Mouse (Mus musculus) megakaryocyte, embryonic 14.5 days (primary cell): Measurements from ENCODE around the gene Gfer. TPM values are rescaled to one million over a fixed set of nuclear protein-coding genes. Genes with fewer than 3 reads are reported as not detected.
A peak's percentile ranks its signal among the peaks of the same experiment; 100 is the strongest.

Source experiments
- H3K27me3 ChIP-seq: replicated peaks from 2 replicates; pipeline ENCODE3; 2012; ENCODE audit warnings: inconsistent platforms
- H3K36me3 ChIP-seq: replicated peaks from 2 replicates; pipeline ENCODE3; 2012; ENCODE audit warnings: low read length, inconsistent platforms, mixed read lengths
- H3K4me1 ChIP-seq: 2 replicates; pipeline ENCODE4 v1.6.1; 2012; ENCODE audit warnings: inconsistent platforms
- H3K4me3 ChIP-seq: replicated peaks from 2 replicates; pipeline ENCODE3; 2012; ENCODE audit warnings: moderate library complexity, mild to moderate bottlenecking, inconsistent platforms
- H3K9me3 ChIP-seq: 2 replicates; pipeline ENCODE4 v1.6.1; 2012; ENCODE audit warnings: inconsistent platforms
- FLI1 ChIP-seq: IDR thresholded peaks from 2 replicates; pipeline ENCODE4 v1.6.1; 2012; ENCODE audit warnings: low read length, inconsistent platforms, mixed read lengths
- GATA1 ChIP-seq: IDR thresholded peaks from 3 replicates; pipeline ENCODE4 v1.6.1; 2012; ENCODE audit warnings: mixed read lengths, low read length, inconsistent platforms, borderline replicate concordance
- polyA plus RNA-seq: library from polyadenylated mRNA; stranded (reverse); fragments of >175 nt; gene quantifications from 2 replicates; pipeline ENCODE4 v1.2.3, GENCODE M21; 2012; ENCODE audit warnings: low replicate concordance; ENCODE audit not compliant: insufficient read depth

Gfer gene
- polyA plus RNA-seq, 1 experiment: 47.3 TPM

GRCm38 (mm10) chr17:24708646-24709045 lies 12.7 kb upstream of the Gfer start:
- Histone ChIP-seq H3K36me3 (peaks cover 21% of the 10 kb centered on the region), H3K4me3 (peak overlapping the region; percentile 73), H3K4me1 (peaks cover 26% of the 10 kb centered on the region), H3K9me3 (no peaks in the 10 kb centered on the region), H3K27me3 (no peaks in the 10 kb centered on the region)
- no peak for TF ChIP-seq GATA1
- TF ChIP-seq FLI1: no peak

GRCm38 (mm10) chr17:24707801-24708425 lies 12.0 kb upstream of the Gfer start:
- TF ChIP-seq GATA1: no peak
- TF ChIP-seq FLI1: no peak
- Histone ChIP-seq H3K36me3 (peaks cover 23% of the 10 kb centered on the region), H3K27me3 (no peaks in the 10 kb centered on the region), H3K9me3 (no peaks in the 10 kb centered on the region), H3K4me1 (peaks cover 26% of the 10 kb centered on the region), H3K4me3 (peak overlapping the region; percentile 97)

- TF ChIP-seq GATA1: no peak
- TF ChIP-seq FLI1: no peak
- Histone ChIP-seq H3K4me1 (peaks cover 26% of the 10 kb centered on the region), H3K27me3 (no peaks in the 10 kb centered on the region), H3K36me3 (peaks cover 29% of the 10 kb centered on the region), H3K9me3 (no peaks in the 10 kb centered on the region), H3K4me3 (peak within 1 kb of the TSS; percentile 97)
These were observed 11.2 kb upstream of the Gfer start, which contains the start of gene Tbl3 for GRCm38 (mm10) chr17:24706982-24707800. Gene Tbl3 (minus strand): TSS chr17:24707660.

GRCm38 (mm10) chr17:24705821-24706220 lies 9.9 kb upstream of the Gfer start:
- Histone ChIP-seq H3K4me3 (no peak overlapping the region), H3K36me3 (peaks cover 43% of the 10 kb centered on the region), H3K27me3 (no peaks in the 10 kb centered on the region), H3K9me3 (no peaks in the 10 kb centered on the region), H3K4me1 (peaks cover 26% of the 10 kb centered on the region)
- TF ChIP-seq GATA1: no peak
- no peak for TF ChIP-seq FLI1

DNA sequence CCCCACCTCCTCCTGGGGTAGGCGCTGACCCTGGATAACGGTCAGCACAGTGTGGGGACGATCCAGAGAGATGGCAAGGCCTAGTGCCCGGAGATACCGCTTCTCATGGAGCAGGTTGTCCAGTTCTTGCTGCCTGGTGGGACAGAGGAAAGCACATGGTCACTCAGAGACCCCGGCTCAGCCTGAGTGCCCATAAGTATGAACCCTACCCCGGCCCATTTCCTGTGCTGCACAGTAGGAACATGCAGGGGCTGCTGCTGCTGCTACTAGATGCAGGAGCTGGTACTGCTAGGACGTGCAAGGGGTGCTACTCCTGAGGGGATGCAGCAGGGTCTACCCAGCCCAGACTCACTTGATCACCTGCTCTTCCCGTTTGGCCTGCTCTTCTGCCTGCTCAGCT lies 5.3 kb upstream of the Gfer start:
- TF ChIP-seq FLI1: no peak
- TF ChIP-seq GATA1: no peak
- no peaks in the 10 kb centered on the region for H3K9me3 ChIP-seq
- no peak overlapping the region for H3K4me3 ChIP-seq
- peaks cover 63% of the 10 kb centered on the region for H3K36me3 ChIP-seq
- H3K4me1 ChIP-seq: peaks cover 39% of the 10 kb centered on the region
- no peaks in the 10 kb centered on the region for H3K27me3 ChIP-seq

DNA sequence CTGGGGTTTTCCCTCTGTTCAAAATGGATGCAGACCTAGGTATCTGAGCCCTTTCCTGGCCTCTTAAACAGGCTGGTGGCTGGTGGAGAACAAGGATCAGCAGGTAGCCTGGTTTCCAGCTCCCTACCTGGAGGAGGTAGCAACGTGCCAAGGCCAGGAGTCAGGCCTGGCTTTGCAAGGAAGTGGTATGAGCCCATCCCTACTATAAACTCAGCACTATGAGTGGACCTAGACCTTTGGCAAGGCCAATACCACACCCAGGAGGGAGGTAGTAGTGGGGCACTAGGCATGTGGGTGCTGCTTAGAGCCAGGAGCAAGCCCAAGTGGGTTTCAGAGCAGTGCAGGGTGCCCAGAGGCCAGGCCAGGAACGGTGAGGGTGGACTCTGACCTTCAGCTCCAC lies 3.5 kb upstream of the Gfer start:
- no peak overlapping the region for H3K4me3 ChIP-seq
- H3K9me3 ChIP-seq: no peaks in the 10 kb centered on the region
- peaks cover 35% of the 10 kb centered on the region for H3K4me1 ChIP-seq
- H3K27me3 ChIP-seq: no peaks in the 10 kb centered on the region
- TF ChIP-seq GATA1 (no peak), FLI1 (no peak)
- H3K36me3 ChIP-seq: peaks cover 52% of the 10 kb centered on the region

DNA sequence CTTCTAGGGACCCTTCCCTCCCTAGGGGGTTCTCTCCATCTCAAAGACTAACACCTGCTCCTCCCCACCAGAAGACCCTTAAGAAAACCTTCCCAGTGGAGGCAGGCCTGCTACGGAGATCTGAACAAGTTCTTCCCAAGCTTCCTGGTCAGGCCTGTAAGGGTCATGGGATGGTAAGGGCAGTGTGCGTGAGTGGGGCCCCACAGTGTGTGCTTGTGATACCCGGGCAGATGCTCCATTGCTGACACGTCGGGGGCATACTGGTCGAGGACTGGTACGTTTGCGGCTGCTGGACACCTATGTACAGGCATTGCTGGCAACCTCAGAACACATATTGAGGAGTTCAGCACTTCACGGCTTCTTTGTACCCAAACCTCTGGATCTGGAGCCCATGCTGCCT lies 2.8 kb upstream of the Gfer start:
- peaks cover 49% of the 10 kb centered on the region for H3K36me3 ChIP-seq
- H3K9me3 ChIP-seq: no peaks in the 10 kb centered on the region
- no peaks in the 10 kb centered on the region for H3K27me3 ChIP-seq
- no peak overlapping the region for H3K4me3 ChIP-seq
- peaks cover 37% of the 10 kb centered on the region for H3K4me1 ChIP-seq
- TF ChIP-seq GATA1 (no peak), FLI1 (no peak)

- H3K4me3 ChIP-seq: no peak overlapping the region
- no peaks in the 10 kb centered on the region for H3K9me3 ChIP-seq
- no peak for TF ChIP-seq GATA1
- TF ChIP-seq FLI1: no peak
- H3K36me3 ChIP-seq: peaks cover 51% of the 10 kb centered on the region
- peaks cover 41% of the 10 kb centered on the region for H3K4me1 ChIP-seq
- no peaks in the 10 kb centered on the region for H3K27me3 ChIP-seq
These were observed 2.0 kb upstream of the Gfer start for GRCm38 (mm10) chr17:24697985-24698384.

GRCm38 (mm10) chr17:24695326-24696010 lies 488 bp downstream of the Gfer start:
- Histone ChIP-seq H3K4me3 (peak overlapping the region; percentile 99), H3K27me3 (peaks cover 6% of the 10 kb centered on the region), H3K36me3 (peaks cover 37% of the 10 kb centered on the region), H3K4me1 (peaks cover 53% of the 10 kb centered on the region), H3K9me3 (no peaks in the 10 kb centered on the region)
- TF ChIP-seq FLI1: no peak
- TF ChIP-seq GATA1: no peak

GRCm38 (mm10) chr17:24692385-24692784 lies 3.6 kb downstream of the Gfer start:
- peak overlapping the region; percentile 42 for H3K4me3 ChIP-seq
- TF ChIP-seq GATA1: no peak
- TF ChIP-seq FLI1: no peak
- peaks cover 20% of the 10 kb centered on the region for H3K36me3 ChIP-seq
- H3K4me1 ChIP-seq: peaks cover 70% of the 10 kb centered on the region
- peaks cover 36% of the 10 kb centered on the region for H3K27me3 ChIP-seq
- H3K9me3 ChIP-seq: no peaks in the 10 kb centered on the region
